25 mouse cellular contexts compared by ENCODE assay signal in genomic region chr11:106973016-106973415, GRCm38 (mm10). TPM values are rescaled to one million over a fixed set of nuclear protein-coding genes. Genes with fewer than 3 reads are reported as not detected.
A peak's percentile ranks its signal among the peaks of the same experiment; 100 is the strongest.
DNase-seq lines count a peak whose midpoint lies in the region; ATAC-seq and TF ChIP-seq lines count a peak whose summit lies in the region.
"Had no signal": no experiment of that assay in that cellular context is flagged by ENCODE, and none has a peak within 500 bp of the region (broad histone marks: within the 10 kb centered on the region; RNA-seq: fewer than 3 reads in every experiment).

No protein-coding gene starts in this region.

- H3K9me3 ChIP-seq in lung, postnatal 0 days (ENCODE audit: low read length): no peaks in the 10 kb centered on the region
- H3K9me3 ChIP-seq in hindbrain, embryonic 11.5 days (ENCODE audit: control insufficient read depth, low read length): no peaks in the 10 kb centered on the region
- H3K9me3 ChIP-seq: forebrain, embryonic 13.5 days; heart, embryonic 10.5 days; limb, embryonic 10.5 days; midbrain, embryonic 10.5 days; neural tube, embryonic 12.5 days had no signal

- no peak overlapping the region for H3K9ac ChIP-seq in lung, postnatal 0 days (replicated peaks; ENCODE audit: low read depth)
- no peak overlapping the region for H3K9ac ChIP-seq in hindbrain, embryonic 11.5 days (ENCODE audit: low read depth, low read length)
- H3K9ac ChIP-seq: forebrain, embryonic 13.5 days; neural tube, embryonic 12.5 days had no signal

- no peak overlapping the region for H3K27ac ChIP-seq in lung, postnatal 0 days (ENCODE audit: low read length)
- no peak overlapping the region for H3K27ac ChIP-seq in hindbrain, embryonic 11.5 days (ENCODE audit: low read depth, low read length)
- no peak overlapping the region for H3K27ac ChIP-seq in cerebellum, adult 2 months (ENCODE audit: insufficient read depth, low read length)
- H3K27ac ChIP-seq: forebrain, embryonic 13.5 days; gastrocnemius, adult 2 months; heart, embryonic 10.5 days; hindbrain, postnatal 0 days; kidney, postnatal 0 days; limb, embryonic 10.5 days; midbrain, embryonic 10.5 days; neural tube, embryonic 12.5 days had no signal

- peak; percentile 77 for DNase-seq in lung, postnatal 0 days (ENCODE audit: low spot score)
- no peak for DNase-seq in lung, postnatal 4 days
- DNase-seq in naive thymus-derived CD4-positive, alpha-beta T cell, adult 2 months (ENCODE audit: low read depth): peak; percentile 67
- no peak for DNase-seq in testis, postnatal 10 days (ENCODE audit: low spot score)
- no peak for DNase-seq in hindbrain, embryonic 11.5 days (ENCODE audit: low spot score)
- no peak for DNase-seq in cerebellum, adult 2 months
- DNase-seq: B cell, adult 2 months; cerebellum, adult 11-12 months; cerebellum, postnatal 25 days; gastrocnemius, adult 2 months; kidney, adult 18-20 months; liver; lung, adult 2 months; lung, postnatal 36 days; right cerebral cortex, postnatal 25 days had no signal

- TF ChIP-seq POLR2A in cerebellum, adult 2 months (IDR thresholded peaks at IDR 0.05; ENCODE audit: borderline replicate concordance, insufficient read depth, low read length): no peak

- no peak overlapping the region for H3K4me3 ChIP-seq in lung, postnatal 0 days (ENCODE audit: low read depth, low read length)
- H3K4me3 ChIP-seq in hindbrain, embryonic 11.5 days (ENCODE audit: low read depth, low read length): no peak overlapping the region
- no peak overlapping the region for H3K4me3 ChIP-seq in cerebellum, adult 2 months (replicated peaks; ENCODE audit: insufficient read depth, low read depth, low read length)
- H3K4me3 ChIP-seq: forebrain, embryonic 13.5 days; gastrocnemius, adult 2 months; heart, embryonic 10.5 days; limb, embryonic 10.5 days; midbrain, embryonic 10.5 days; neural tube, embryonic 12.5 days had no signal

- no peaks in the 10 kb centered on the region for H3K27me3 ChIP-seq in lung, postnatal 0 days (replicated peaks; ENCODE audit: insufficient read depth, low read length)
- no peaks in the 10 kb centered on the region for H3K27me3 ChIP-seq in hindbrain, embryonic 11.5 days (ENCODE audit: control insufficient read depth, insufficient read depth, low read length)
- no peaks in the 10 kb centered on the region for H3K27me3 ChIP-seq in cerebellum, adult 2 months (ENCODE audit: control insufficient read depth, insufficient read depth, low read length)
- H3K27me3 ChIP-seq: forebrain, embryonic 13.5 days; neural tube, embryonic 12.5 days had no signal

- no peak for ATAC-seq in lung, postnatal 0 days
- ATAC-seq in CD4-positive, CD25-positive, alpha-beta regulatory T cell, adult 4 months: peak; percentile 81
- peak; percentile 95 for ATAC-seq in granulocyte monocyte progenitor cell, adult 5-6 weeks (replicated peaks; ENCODE audit: poor library complexity, severe bottlenecking)
- ATAC-seq in hindbrain, embryonic 11.5 days (ENCODE audit: low FRiP score): no peak
- ATAC-seq: forebrain, embryonic 13.5 days; hindbrain, postnatal 0 days had no signal

- peaks cover 3% of the 10 kb centered on the region; the same call in 1 of the 2 replicates for H3K4me1 ChIP-seq in lung, postnatal 0 days (ENCODE audit: insufficient read depth, low read depth, low read length)
- no peaks in the 10 kb centered on the region for H3K4me1 ChIP-seq in hindbrain, embryonic 11.5 days (replicated peaks; ENCODE audit: control insufficient read depth, insufficient read depth, low read length)
- no peaks in the 10 kb centered on the region for H3K4me1 ChIP-seq in cerebellum, adult 2 months (ENCODE audit: control insufficient read depth, insufficient read depth, low read length)
- H3K4me1 ChIP-seq: forebrain, embryonic 13.5 days; midbrain, embryonic 10.5 days; neural tube, embryonic 12.5 days had no signal

- 50% methylated on average over 5 of the region's 5 CpGs for WGBS in lung, postnatal 0 days
- 93% methylated on average over 5 of the region's 5 CpGs for WGBS in hindbrain, embryonic 11.5 days
- 90% methylated on average over 5 of the region's 5 CpGs for WGBS in cerebellum, adult 2 months

- no peak for TF ChIP-seq CTCF in lung, postnatal 0 days (IDR thresholded peaks at IDR 0.05)
- no peak for TF ChIP-seq CTCF in cerebellum, adult 2 months (IDR thresholded peaks at IDR 0.05; ENCODE audit: borderline replicate concordance, insufficient read depth, low read depth, low read length)

- no peak for TF ChIP-seq EP300 in lung, postnatal 0 days (IDR thresholded peaks at IDR 0.05)

- no peak overlapping the region for H3K4me2 ChIP-seq in lung, postnatal 0 days (replicated peaks; ENCODE audit: low read depth, low read length)
- no peak overlapping the region for H3K4me2 ChIP-seq in hindbrain, embryonic 11.5 days (replicated peaks; ENCODE audit: low read depth, low read length)
- H3K4me2 ChIP-seq: forebrain, embryonic 13.5 days; neural tube, embryonic 12.5 days had no signal

- no peaks in the 10 kb centered on the region for H3K36me3 ChIP-seq in lung, postnatal 0 days (ENCODE audit: insufficient read depth, low read length)
- no peaks in the 10 kb centered on the region for H3K36me3 ChIP-seq in hindbrain, embryonic 11.5 days (ENCODE audit: control insufficient read depth, insufficient read depth, low read length)
- H3K36me3 ChIP-seq: heart, embryonic 10.5 days; limb, embryonic 10.5 days; midbrain, embryonic 10.5 days; neural tube, embryonic 12.5 days had no signal

RNA-seq across cellular contexts. Expression of gene Kpna2, which starts 26.3 kb away (rescaled TPM):
- 83.6 and 97.1 TPM in 2 replicates for polyA plus RNA-seq in lung, postnatal 0 days (2015; fragmentation: Nextera tagmentation; extraction: Ambion mirVana)
- 100 to 1,000 TPM; 115 to 134 TPM for polyA plus RNA-seq in CD4-positive, CD25-positive, alpha-beta regulatory T cell, adult 4 months (2017; shearing (Covaris generic))
- total RNA-seq in granulocyte monocyte progenitor cell, adult 5-6 weeks (2014; fragmentation: Nextera tagmentation): 103 and 134 TPM in 2 replicates
- 261 and 287 TPM in 2 replicates for total RNA-seq in granulocyte monocyte progenitor cell, adult 5-6 weeks (2017)
- polyA plus RNA-seq in hindbrain, embryonic 11.5 days (2014; fragmentation: Nextera tagmentation; extraction: Ambion mirVana): 581 and 643 TPM in 2 replicates
- 30.1 and 32.2 TPM in 2 replicates for polyA plus RNA-seq in cerebellum, adult 2 months (2012; rRNA removed)

RNA-seq across cellular contexts. Expression of gene 1810010H24Rik, which starts 52.5 kb away (rescaled TPM):
- polyA plus RNA-seq in lung, postnatal 0 days (2015; fragmentation: Nextera tagmentation; extraction: Ambion mirVana): 51.8 and 56.2 TPM in 2 replicates
- polyA plus RNA-seq in CD4-positive, CD25-positive, alpha-beta regulatory T cell, adult 4 months (2017; shearing (Covaris generic)): 1 to 10 TPM; 1.4 to 1.5 TPM
- total RNA-seq in granulocyte monocyte progenitor cell, adult 5-6 weeks (2014; fragmentation: Nextera tagmentation): not detected in 2 replicates
- total RNA-seq in granulocyte monocyte progenitor cell, adult 5-6 weeks (2017): not detected in 2 replicates
- 2.7 and 3.3 TPM in 2 replicates for polyA plus RNA-seq in hindbrain, embryonic 11.5 days (2014; fragmentation: Nextera tagmentation; extraction: Ambion mirVana)
- polyA plus RNA-seq in cerebellum, adult 2 months (2012; rRNA removed): 6.8 and 7.7 TPM in 2 replicates
- total RNA-seq: hematopoietic stem cell, adult 5-6 weeks had no signal

RNA-seq across cellular contexts. Expression of gene Smurf2, which starts 52.5 kb away (rescaled TPM):
- 20.0 and 22.3 TPM in 2 replicates for polyA plus RNA-seq in lung, postnatal 0 days (2015; fragmentation: Nextera tagmentation; extraction: Ambion mirVana)
- 10 to 100 TPM; 12.2 to 16.1 TPM for polyA plus RNA-seq in CD4-positive, CD25-positive, alpha-beta regulatory T cell, adult 4 months (2017; shearing (Covaris generic))
- total RNA-seq in granulocyte monocyte progenitor cell, adult 5-6 weeks (2014; fragmentation: Nextera tagmentation): 18.2 and 23.2 TPM in 2 replicates
- total RNA-seq in granulocyte monocyte progenitor cell, adult 5-6 weeks (2017): 34.8 and 43.4 TPM in 2 replicates
- polyA plus RNA-seq in hindbrain, embryonic 11.5 days (2014; fragmentation: Nextera tagmentation; extraction: Ambion mirVana): 19.0 and 25.0 TPM in 2 replicates
- polyA plus RNA-seq in cerebellum, adult 2 months (2012; rRNA removed): 16.3 and 18.1 TPM in 2 replicates

Comparison
In these comparisons a context has a peak if more than half of its experiments do, and no peak if none do; other contexts are left out.
1. DNase-seq: peak in lung, postnatal 0 days (single experiment) and naive thymus-derived CD4-positive, alpha-beta T cell, adult 2 months (single experiment); none in lung, postnatal 4 days (0 of 2), testis, postnatal 10 days (single experiment), hindbrain, embryonic 11.5 days (single experiment) and cerebellum, adult 2 months (0 of 2).
2. ATAC-seq: peak in CD4-positive, CD25-positive, alpha-beta regulatory T cell, adult 4 months (single experiment) and granulocyte monocyte progenitor cell, adult 5-6 weeks (single experiment); none in lung, postnatal 0 days (single experiment) and hindbrain, embryonic 11.5 days (single experiment).